Mouse (Mus musculus): ENCODE measurements around the gene Prtn3.

- TF ChIP-seq POLR2A (IDR thresholded peaks at IDR 0.05; ENCODE audit: borderline replicate concordance, extremely low read depth, insufficient read depth, insufficient read length, poor library complexity, severe bottlenecking), result no peak
- no peak for TF ChIP-seq CTCF (IDR thresholded peaks at IDR 0.05; ENCODE audit: borderline replicate concordance, extremely low read depth, insufficient read depth, insufficient read length)
Observed at GRCm38 (mm10) chr10:79862049-79862788, 12.1 kb upstream of the Prtn3 start.

Measured in brain, embryonic 14.5 days (tissue).